Mouse (Mus musculus): ENCODE results near the gene Olfr106-ps. TPM values are rescaled to one million over a fixed set of nuclear protein-coding genes. Genes with fewer than 3 reads are reported as not detected.

The Olfr106-ps gene
- polyA plus RNA-seq (2015; fragmentation: Nextera tagmentation; extraction: Ambion mirVana): not detected in 2 replicates

GRCm38 (mm10) chr17:37390093-37390492 is at the start of gene Olfr106-ps:
TSS of gene Olfr106-ps (plus strand) at chr17:37390393.
- H3K4me3 ChIP-seq: no peak within 1 kb of the TSS
- 73% methylated on average over 1 of the region's 1 CpGs for WGBS
- no peak within 1 kb of the TSS for H3K27ac ChIP-seq (replicated peaks)
- no peak within 1 kb of the TSS for H3K9ac ChIP-seq
- no peaks in the 10 kb centered on the region for H3K36me3 ChIP-seq
- H3K27me3 ChIP-seq: no peaks in the 10 kb centered on the region
- no peak for ATAC-seq (ENCODE audit: low FRiP score, low read depth)
- H3K4me2 ChIP-seq: no peak within 1 kb of the TSS
- H3K9me3 ChIP-seq: no peaks in the 10 kb centered on the region
- H3K4me1 ChIP-seq (replicated peaks): no peaks in the 10 kb centered on the region

GRCm38 (mm10) chr17:37359282-37359681 is 30.9 kb upstream of the Olfr106-ps start, which contains the start of gene Olfr104-ps:
TSS of gene Olfr104-ps (plus strand) at chr17:37359582.
- H3K4me2 ChIP-seq: no peak within 1 kb of the TSS
- no peak for ATAC-seq (ENCODE audit: low FRiP score, low read depth)
- no peaks in the 10 kb centered on the region for H3K9me3 ChIP-seq

GRCm38 (mm10) chr17:37378733-37379132 is 11.5 kb upstream of the Olfr106-ps start, which contains the start of gene Olfr105-ps:
TSS of gene Olfr105-ps (plus strand) at chr17:37379033.
- Histone ChIP-seq H3K27me3 (no peaks in the 10 kb centered on the region), H3K4me1 (replicated peaks) (no peaks in the 10 kb centered on the region), H3K4me3 (no peak within 1 kb of the TSS), H3K4me2 (no peak within 1 kb of the TSS), H3K27ac (replicated peaks) (no peak within 1 kb of the TSS), H3K9me3 (no peaks in the 10 kb centered on the region), H3K36me3 (no peaks in the 10 kb centered on the region), H3K9ac (no peak within 1 kb of the TSS)
- ATAC-seq (ENCODE audit: low FRiP score, low read depth): no peak

More at GRCm38 (mm10) chr17:37359282-37359681, 30.9 kb upstream of the Olfr106-ps start, which contains the start of gene Olfr104-ps:
- Histone ChIP-seq H3K4me3 (no peak within 1 kb of the TSS), H3K36me3 (no peaks in the 10 kb centered on the region), H3K4me1 (replicated peaks) (no peaks in the 10 kb centered on the region), H3K27ac (replicated peaks) (no peak within 1 kb of the TSS), H3K9ac (no peak within 1 kb of the TSS), H3K27me3 (no peaks in the 10 kb centered on the region)

- ATAC-seq (ENCODE audit: low FRiP score, low read depth): no peak
- H3K9ac ChIP-seq: no peak within 1 kb of the TSS
- H3K4me2 ChIP-seq: no peak within 1 kb of the TSS
- H3K4me1 ChIP-seq (replicated peaks): no peaks in the 10 kb centered on the region
- H3K27ac ChIP-seq (replicated peaks): no peak within 1 kb of the TSS
- H3K9me3 ChIP-seq: no peaks in the 10 kb centered on the region
- WGBS: 87% methylated on average over 3 of the region's 3 CpGs
- no peaks in the 10 kb centered on the region for H3K27me3 ChIP-seq
- H3K4me3 ChIP-seq: no peak within 1 kb of the TSS
- no peaks in the 10 kb centered on the region for H3K36me3 ChIP-seq
These were observed 8.7 kb downstream of the Olfr106-ps start, which contains the start of gene Olfr107 for GRCm38 (mm10) chr17:37398926-37399325. TSS of gene Olfr107 (plus strand) at chr17:37399226.

GRCm38 (mm10) chr17:37413380-37413779 is 23.2 kb downstream of the Olfr106-ps start:
- H3K4me2 ChIP-seq: no peak overlapping the region
- H3K4me1 ChIP-seq (replicated peaks): no peaks in the 10 kb centered on the region
- no peak overlapping the region for H3K9ac ChIP-seq
- no peaks in the 10 kb centered on the region for H3K36me3 ChIP-seq
- no peak overlapping the region for H3K4me3 ChIP-seq
- ATAC-seq (ENCODE audit: low FRiP score, low read depth): no peak
- no peaks in the 10 kb centered on the region for H3K9me3 ChIP-seq
- no peaks in the 10 kb centered on the region for H3K27me3 ChIP-seq
- no peak overlapping the region for H3K27ac ChIP-seq (replicated peaks)

- Histone ChIP-seq H3K9ac (no peak within 1 kb of the TSS), H3K9me3 (no peaks in the 10 kb centered on the region), H3K4me3 (no peak within 1 kb of the TSS), H3K27me3 (no peaks in the 10 kb centered on the region), H3K27ac (replicated peaks) (no peak within 1 kb of the TSS), H3K4me2 (no peak within 1 kb of the TSS), H3K36me3 (no peaks in the 10 kb centered on the region), H3K4me1 (replicated peaks) (no peaks in the 10 kb centered on the region)
- WGBS: 75% methylated on average over 1 of the region's 1 CpGs
- no peak for ATAC-seq (ENCODE audit: low FRiP score, low read depth)
These were observed 55.0 kb downstream of the Olfr106-ps start, which contains the start of gene Olfr108 for GRCm38 (mm10) chr17:37445180-37445579. TSS of gene Olfr108 (plus strand) at chr17:37445480.

Other genes with a start within 250 kb of the Olfr106-ps start
- gene Olfr93, start 228.9 kb upstream of the Olfr106-ps start, polyA plus RNA-seq (2015; fragmentation: Nextera tagmentation; extraction: Ambion mirVana): not detected in 2 replicates
- 0.17 TPM in 1 of 2 replicates, not detected in the other for gene Ubd, start 196.5 kb upstream of the Olfr106-ps start, polyA plus RNA-seq (2015; fragmentation: Nextera tagmentation; extraction: Ambion mirVana)
- not detected in 2 replicates for gene Olfr94, start 189.4 kb upstream of the Olfr106-ps start, polyA plus RNA-seq (2015; fragmentation: Nextera tagmentation; extraction: Ambion mirVana)
- 0.05 TPM in 1 of 2 replicates, not detected in the other for gene Olfr95, start 177.3 kb upstream of the Olfr106-ps start, polyA plus RNA-seq (2015; fragmentation: Nextera tagmentation; extraction: Ambion mirVana)
- gene Olfr96, start 170.2 kb upstream of the Olfr106-ps start, polyA plus RNA-seq (2015; fragmentation: Nextera tagmentation; extraction: Ambion mirVana): not detected in 2 replicates
- not detected in 2 replicates for gene Olfr97, start 153.1 kb upstream of the Olfr106-ps start, polyA plus RNA-seq (2015; fragmentation: Nextera tagmentation; extraction: Ambion mirVana)
- gene Olfr98, start 126.6 kb upstream of the Olfr106-ps start, polyA plus RNA-seq (2015; fragmentation: Nextera tagmentation; extraction: Ambion mirVana): not detected in 2 replicates
- 0.87 and 1.5 TPM in 2 replicates for gene H2-M3, start 120.2 kb upstream of the Olfr106-ps start, polyA plus RNA-seq (2015; fragmentation: Nextera tagmentation; extraction: Ambion mirVana)
- gene Olfr99, start 106.9 kb upstream of the Olfr106-ps start, polyA plus RNA-seq (2015; fragmentation: Nextera tagmentation; extraction: Ambion mirVana): not detected in 2 replicates
- gene Olfr101, start 86.1 kb upstream of the Olfr106-ps start, polyA plus RNA-seq (2015; fragmentation: Nextera tagmentation; extraction: Ambion mirVana): not detected in 2 replicates
- not detected in 2 replicates for gene Olfr102, start 73.3 kb upstream of the Olfr106-ps start, polyA plus RNA-seq (2015; fragmentation: Nextera tagmentation; extraction: Ambion mirVana)
- not detected in 2 replicates for gene Olfr103, start 50.7 kb upstream of the Olfr106-ps start, polyA plus RNA-seq (2015; fragmentation: Nextera tagmentation; extraction: Ambion mirVana)
- gene Olfr104-ps, start 30.8 kb upstream of the Olfr106-ps start, polyA plus RNA-seq (2015; fragmentation: Nextera tagmentation; extraction: Ambion mirVana): not detected in 2 replicates
- gene Olfr105-ps, start 11.4 kb upstream of the Olfr106-ps start, polyA plus RNA-seq (2015; fragmentation: Nextera tagmentation; extraction: Ambion mirVana): not detected in 2 replicates
- gene Olfr107, start 8.8 kb downstream of the Olfr106-ps start, polyA plus RNA-seq (2015; fragmentation: Nextera tagmentation; extraction: Ambion mirVana): not detected in 2 replicates
- not detected in 2 replicates for gene Olfr108, start 55.1 kb downstream of the Olfr106-ps start, polyA plus RNA-seq (2015; fragmentation: Nextera tagmentation; extraction: Ambion mirVana)
- gene Olfr109, start 68.5 kb downstream of the Olfr106-ps start, polyA plus RNA-seq (2015; fragmentation: Nextera tagmentation; extraction: Ambion mirVana): not detected in 2 replicates
- gene H2-M2, start 93.2 kb downstream of the Olfr106-ps start, polyA plus RNA-seq (2015; fragmentation: Nextera tagmentation; extraction: Ambion mirVana): not detected in 2 replicates
- gene Olfr110, start 102.1 kb downstream of the Olfr106-ps start, polyA plus RNA-seq (2015; fragmentation: Nextera tagmentation; extraction: Ambion mirVana): not detected in 2 replicates
- not detected in 2 replicates for gene Olfr111, start 117.6 kb downstream of the Olfr106-ps start, polyA plus RNA-seq (2015; fragmentation: Nextera tagmentation; extraction: Ambion mirVana)
- gene Olfr112, start 179.1 kb downstream of the Olfr106-ps start, polyA plus RNA-seq (2015; fragmentation: Nextera tagmentation; extraction: Ambion mirVana): not detected in 2 replicates
- gene Olfr113, start 187.3 kb downstream of the Olfr106-ps start, polyA plus RNA-seq (2015; fragmentation: Nextera tagmentation; extraction: Ambion mirVana): not detected in 2 replicates
- not detected in 2 replicates for gene Olfr114, start 202.3 kb downstream of the Olfr106-ps start, polyA plus RNA-seq (2015; fragmentation: Nextera tagmentation; extraction: Ambion mirVana)
- gene Olfr115, start 236.7 kb downstream of the Olfr106-ps start, polyA plus RNA-seq (2015; fragmentation: Nextera tagmentation; extraction: Ambion mirVana): not detected in 2 replicates
- not detected in 2 replicates for gene Olfr116, start 236.8 kb downstream of the Olfr106-ps start, polyA plus RNA-seq (2015; fragmentation: Nextera tagmentation; extraction: Ambion mirVana)

Data from hindbrain, embryonic 15.5 days (tissue).